Mouse (Mus musculus): ENCODE measurements around the gene Nckipsd.

The Nckipsd gene

GRCm38 (mm10) chr9:108799564-108799963 lies 8.6 kb upstream of the Nckipsd start:
- CTCF ChIA-PET = interaction anchor here (0.7 kb wide), 1 partner anchor 75 kb away, joined by 4 read pairs; no protein-coding TSS in a partner anchor

GRCm38 (mm10) chr9:108805768-108806167 lies 2.4 kb upstream of the Nckipsd start:
- CTCF ChIA-PET = interaction anchor here (0.8 kb wide), 1 partner anchor 23 kb away, joined by 4 read pairs; the partner anchor contains the start of gene Ip6k2

- CTCF ChIA-PET = no interaction called here
Measured at GRCm38 (mm10) chr9:108806379-108806778, 1.8 kb upstream of the Nckipsd start.

GRCm38 (mm10) chr9:108806831-108807230 lies 1.3 kb upstream of the Nckipsd start:
- CTCF ChIA-PET = no interaction called here

GRCm38 (mm10) chr9:108807674-108808073 lies 494 bp upstream of the Nckipsd start:
- CTCF ChIA-PET = no interaction called here

GRCm38 (mm10) chr9:108809188-108809587 lies 1.0 kb downstream of the Nckipsd start:
- CTCF ChIA-PET = interaction anchor here (1.6 kb wide), 1 partner anchor 23 kb away, joined by 3 read pairs; no protein-coding TSS in a partner anchor

- CTCF ChIA-PET = interaction anchor here (1.6 kb wide), 1 partner anchor 22 kb away, joined by 3 read pairs; no protein-coding TSS in a partner anchor
Measured at GRCm38 (mm10) chr9:108809723-108810122, 1.6 kb downstream of the Nckipsd start.

GRCm38 (mm10) chr9:108810516-108810915 lies 2.3 kb downstream of the Nckipsd start:
- CTCF ChIA-PET = no interaction called here

GRCm38 (mm10) chr9:108815557-108815956 lies 7.4 kb downstream of the Nckipsd start:
- CTCF ChIA-PET = no interaction called here

- CTCF ChIA-PET = interaction anchor here (2.0 kb wide), 1 partner anchor 7 kb away, joined by 9 read pairs; no protein-coding TSS in a partner anchor
Measured at GRCm38 (mm10) chr9:108819495-108819894, 11.3 kb downstream of the Nckipsd start.

GRCm38 (mm10) chr9:108820077-108820476 lies 11.9 kb downstream of the Nckipsd start:
- CTCF ChIA-PET = interaction anchor here (2.0 kb wide), 1 partner anchor 8 kb away, joined by 9 read pairs; no protein-coding TSS in a partner anchor

- CTCF ChIA-PET = no interaction called here
Measured at GRCm38 (mm10) chr9:108824144-108824685, 16.0 kb downstream of the Nckipsd start.

- CTCF ChIA-PET = no interaction called here
Measured at GRCm38 (mm10) chr9:108824755-108825413, 16.7 kb downstream of the Nckipsd start.

GRCm38 (mm10) chr9:108825820-108826699 lies 17.9 kb downstream of the Nckipsd start, which contains the start of gene Celsr3:
TSS of gene Celsr3 (plus strand) at chr9:108826320.
- CTCF ChIA-PET = no interaction called here

GRCm38 (mm10) chr9:108826700-108827340 lies 18.7 kb downstream of the Nckipsd start:
- CTCF ChIA-PET = interaction anchor here (0.6 kb wide), 1 partner anchor 477 kb away, joined by 3 read pairs; no protein-coding TSS in a partner anchor

- CTCF ChIA-PET = no interaction called here
Measured at GRCm38 (mm10) chr9:108827454-108827853, 19.3 kb downstream of the Nckipsd start.

- CTCF ChIA-PET = no interaction called here
Measured at GRCm38 (mm10) chr9:108827906-108828305, 19.7 kb downstream of the Nckipsd start.

GRCm38 (mm10) chr9:108831637-108832036 lies 23.5 kb downstream of the Nckipsd start:
- CTCF ChIA-PET = interaction anchor here (0.7 kb wide), 1 partner anchor 23 kb away, joined by 3 read pairs; the partner anchor contains the start of gene Nckipsd

- CTCF ChIA-PET = interaction anchor here (0.7 kb wide), 1 partner anchor 24 kb away, joined by 3 read pairs; the partner anchor contains the start of gene Nckipsd
Measured at GRCm38 (mm10) chr9:108832390-108833108, 24.4 kb downstream of the Nckipsd start.

GRCm38 (mm10) chr9:108842989-108843388 lies 34.8 kb downstream of the Nckipsd start:
- CTCF ChIA-PET = no interaction called here

- CTCF ChIA-PET = no interaction called here
Measured at GRCm38 (mm10) chr9:108845390-108845789, 37.2 kb downstream of the Nckipsd start.

Measured in spleen, embryonic (tissue).